Mouse (Mus musculus): ENCODE data around the gene Plxnb3.

- TF ChIP-seq POLR2A (IDR thresholded peaks at IDR 0.05; ENCODE audit: borderline replicate concordance, low read depth, low read length) (no peak), CTCF (IDR thresholded peaks at IDR 0.05; ENCODE audit: low read depth, low read length) (no peak)
These were observed 18.1 kb downstream of the Plxnb3 start for GRCm38 (mm10) chrX:73774802-73775483.
